Mouse (Mus musculus) liver, adult 2 months (tissue): ENCODE data around the gene Hmg20b. TPM values are rescaled to one million over a fixed set of nuclear protein-coding genes. Genes with fewer than 3 reads are reported as not detected.
A peak's percentile ranks its signal among the peaks of the same experiment; 100 is the strongest.

Experiments
- DNase-seq: peaks from one replicate; pipeline ENCODE4 v3.0.0-alpha.2; 2011; ENCODE audit warnings: low read depth, low spot score; ENCODE audit errors: extremely low read depth
- H3K27ac ChIP-seq: fragments of 200-500 bp; replicated peaks from 2 replicates; pipeline ENCODE4 v1.5.1; 2012; ENCODE audit warnings: low read depth, mild to moderate bottlenecking, control low read depth, inconsistent platforms, low read length; ENCODE audit not compliant: insufficient read depth
- H3K27me3 ChIP-seq: fragments of 200-500 bp; 2 replicates; pipeline ENCODE4 v1.6.1; 2012; ENCODE audit warnings: mild to moderate bottlenecking, moderate library complexity, low read length, inconsistent platforms; ENCODE audit not compliant: control insufficient read depth, insufficient read depth
- H3K36me3 ChIP-seq: fragments of 200-500 bp; 2 replicates; pipeline ENCODE4 v1.6.1; 2012; ENCODE audit warnings: low read length, inconsistent platforms; ENCODE audit not compliant: control insufficient read depth, insufficient read depth
- H3K4me1 ChIP-seq: fragments of 200-500 bp; 2 replicates; pipeline ENCODE4 v1.6.1; 2011; ENCODE audit warnings: low read length; ENCODE audit not compliant: control insufficient read depth, insufficient read depth
- H3K4me3 ChIP-seq: fragments of 200-500 bp; 2 replicates; pipeline ENCODE4 v1.5.1; 2011; ENCODE audit warnings: low read depth, mild to moderate bottlenecking, control low read depth, low read length, moderate library complexity; ENCODE audit not compliant: insufficient read depth
- H3K79me2 ChIP-seq: fragments of 200-500 bp; 2 replicates; pipeline ENCODE4 v1.6.1; 2012; ENCODE audit warnings: inconsistent platforms, mild to moderate bottlenecking, low read length, moderate library complexity; ENCODE audit not compliant: control insufficient read depth, insufficient read depth
- H3K9ac ChIP-seq: fragments of 200-500 bp; 2 replicates; pipeline ENCODE4 v1.6.1; 2012; ENCODE audit warnings: low read depth, mild to moderate bottlenecking, control low read depth, inconsistent platforms, low read length
- CTCF ChIP-seq: fragments of 200-500 bp; IDR thresholded peaks from 2 replicates; pipeline ENCODE4 v1.5.1; 2011; ENCODE audit warnings: low read depth, low read length, control low read depth
- POLR2A ChIP-seq: fragments of 200-500 bp; IDR thresholded peaks from 2 replicates; pipeline ENCODE4 v1.6.1; 2011; ENCODE audit warnings: low read length, control low read depth; ENCODE audit not compliant: insufficient read depth; ENCODE audit errors: extremely low read depth
- WGBS: fragments of 180-500 bp; shearing (Covaris S2); methylation state at CpG from one replicate; pipeline ENCODE4 v1.1.7; 2018; 5-methylcytosine and 5-hydroxymethylcytosine counted together
- polyA plus RNA-seq: library from polyadenylated mRNA; depleted of rRNA; stranded (reverse); fragments of >200 nt; gene quantifications from 2 replicates; pipeline ENCODE4 v1.2.3, GENCODE M21; 2012
- total RNA-seq: library from RNA; depleted of rRNA; stranded (reverse); fragments of >200 nt; gene quantifications from 2 replicates; pipeline ENCODE4 v1.2.3, GENCODE M21; 2014

Gene Hmg20b
- total and polyA plus RNA-seq, 2 experiments, result 9.9 to 54.0 TPM

DNA sequence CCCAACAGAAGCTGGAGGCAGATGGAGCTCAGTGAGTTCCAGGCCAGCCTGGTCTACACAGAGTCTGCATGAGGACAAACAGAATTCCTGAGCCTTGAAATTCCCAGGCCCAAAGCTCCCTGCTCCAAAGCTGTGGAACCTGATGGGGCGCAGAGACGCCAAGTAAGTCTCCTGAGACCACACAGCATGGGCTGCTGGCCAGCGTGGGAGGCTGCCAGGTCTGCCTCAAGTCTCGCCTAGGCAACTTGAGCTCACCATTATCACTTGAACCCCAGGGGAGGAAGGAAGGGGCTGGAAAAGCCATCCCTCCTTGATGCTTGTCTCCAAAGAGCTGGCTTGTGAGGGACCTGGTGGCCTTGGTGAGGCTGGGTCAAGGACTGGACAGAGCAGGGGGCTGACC lies 20.3 kb downstream of the Hmg20b start:
- Histone ChIP-seq H3K4me3 (no peak overlapping the region), H3K4me1 (no peaks in the 10 kb centered on the region; the same call in 1 of the 2 replicates)
- TF ChIP-seq POLR2A, result no peak
- no peak for TF ChIP-seq CTCF

DNA sequence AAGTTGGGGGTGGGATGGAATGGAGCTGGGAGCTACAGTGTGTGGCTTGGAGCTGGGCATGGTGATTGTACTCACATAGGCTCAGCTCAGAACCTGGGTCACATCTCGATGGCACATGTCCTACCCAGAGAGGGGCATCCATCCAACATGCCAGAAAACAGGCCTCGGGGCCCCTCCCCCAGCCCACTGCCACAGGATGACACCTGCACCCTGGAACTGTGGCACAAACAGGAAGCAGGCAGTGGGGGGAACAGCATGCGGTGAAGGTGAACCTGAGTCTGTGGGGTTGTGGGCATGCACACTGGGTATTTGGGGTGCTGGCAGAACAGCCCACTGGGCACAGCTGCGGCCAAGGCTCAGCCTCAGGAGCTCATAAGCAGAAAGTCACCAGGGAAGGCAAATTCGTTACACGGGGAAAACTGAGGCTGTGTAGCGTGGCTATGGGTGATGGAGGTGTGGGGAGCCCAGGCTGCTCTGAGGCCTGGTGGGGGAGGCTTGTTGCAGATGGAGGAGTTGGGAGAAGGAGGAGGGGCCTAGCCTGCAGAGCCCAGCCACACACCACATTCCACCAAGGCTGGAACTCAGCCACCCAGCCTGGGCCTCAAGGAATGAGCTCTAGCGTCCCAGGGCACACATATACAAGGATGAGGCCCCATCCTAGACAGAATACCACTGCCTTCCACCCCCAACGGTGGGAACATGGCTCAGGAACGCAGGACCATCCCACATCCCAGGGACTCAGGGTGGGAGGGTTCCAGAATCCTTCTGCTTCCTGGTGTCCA lies 20.9 kb downstream of the Hmg20b start:
- Histone ChIP-seq H3K4me1 (no peaks in the 10 kb centered on the region; the same call in 1 of the 2 replicates), H3K36me3 (peaks cover 7% of the 10 kb centered on the region), H3K9ac (peak overlapping the region; percentile 52), H3K79me2 (no peaks in the 10 kb centered on the region), H3K27me3 (no peaks in the 10 kb centered on the region), H3K27ac (peak overlapping the region; percentile 61), H3K4me3 (peak overlapping the region; percentile 40; the same call in 1 of the 2 replicates)
- no peak for DNase-seq
- 67% methylated on average over 10 of the region's 10 CpGs for WGBS
- TF ChIP-seq POLR2A (no peak), CTCF (no peak)

More for the DNA sequence above, 20.3 kb downstream of the Hmg20b start:
- peak overlapping the region; percentile 52; the same call in 1 of the 2 replicates for H3K9ac ChIP-seq
- peaks cover 7% of the 10 kb centered on the region for H3K36me3 ChIP-seq
- no peak for DNase-seq
- WGBS, result 79% methylated on average over 4 of the region's 4 CpGs
- H3K79me2 ChIP-seq, result no peaks in the 10 kb centered on the region
- no peaks in the 10 kb centered on the region for H3K27me3 ChIP-seq
- H3K27ac ChIP-seq, result peak overlapping the region; percentile 40; the same call in 1 of the 2 replicates

DNA sequence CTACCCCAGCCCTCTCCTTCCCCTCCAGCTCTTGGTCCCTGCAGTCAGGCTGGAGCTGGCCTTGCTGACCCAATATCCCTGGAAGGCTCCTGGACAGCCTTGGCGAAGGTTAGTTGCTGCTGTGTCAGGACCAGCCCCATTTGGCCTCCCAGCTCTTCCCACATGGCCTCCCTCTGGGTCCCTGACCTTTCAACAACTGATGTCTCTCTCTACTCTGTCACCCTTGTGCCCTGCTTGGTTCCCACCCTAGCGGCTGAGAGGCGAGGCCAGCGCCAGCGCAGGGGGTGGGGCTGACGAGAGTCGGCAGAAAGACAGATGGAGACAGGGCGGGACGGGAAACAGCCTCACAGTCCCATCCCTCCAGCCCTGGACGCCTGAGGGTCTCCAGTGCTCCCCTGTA lies 21.9 kb downstream of the Hmg20b start, which contains the start of gene Tbxa2r:
TSS of gene Tbxa2r (plus strand) at position 346 of the 400 bp plus-strand sequence.
- no peaks in the 10 kb centered on the region for H3K79me2 ChIP-seq
- peak within 1 kb of the TSS; percentile 52 for H3K9ac ChIP-seq
- peaks cover 7% of the 10 kb centered on the region for H3K36me3 ChIP-seq
- WGBS, result 40% methylated on average over 10 of the region's 10 CpGs
- H3K27ac ChIP-seq, result peak within 1 kb of the TSS; percentile 61
- no peaks in the 10 kb centered on the region; the same call in 1 of the 2 replicates for H3K4me1 ChIP-seq
- H3K27me3 ChIP-seq, result no peaks in the 10 kb centered on the region
- DNase-seq, result no peak
- TF ChIP-seq POLR2A (0 out of 2 replicates have a peak, but pooled peaks have one; percentile 23), CTCF (no peak)
- H3K4me3 ChIP-seq, result peak within 1 kb of the TSS; percentile 40; the same call in 1 of the 2 replicates

DNA sequence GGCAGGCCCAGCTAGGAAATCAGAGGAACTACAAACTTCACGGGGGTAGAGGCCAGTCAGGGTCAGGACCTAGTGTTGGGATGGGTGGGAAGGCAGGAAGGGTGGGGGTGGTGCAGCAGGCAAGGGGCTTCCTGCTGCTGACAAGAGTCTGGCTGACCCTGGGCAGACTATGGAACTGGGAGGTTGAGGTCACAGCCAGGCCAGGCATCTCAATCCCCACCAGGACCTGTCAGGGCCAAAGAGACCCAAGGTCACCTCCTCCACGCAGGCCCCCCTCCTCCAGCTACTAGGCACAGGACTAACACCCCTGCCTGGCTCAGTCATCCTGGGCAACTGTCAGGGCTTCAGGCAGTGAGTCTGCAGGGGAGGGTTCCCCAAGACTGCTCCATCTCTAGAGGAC lies 22.3 kb downstream of the Hmg20b start:
- no peak for TF ChIP-seq CTCF
- TF ChIP-seq POLR2A, result no peak
- Histone ChIP-seq H3K79me2 (0 out of 2 replicates have a peak, but pooled peaks cover under 1% of the 10 kb centered on the region), H3K36me3 (peaks cover 7% of the 10 kb centered on the region), H3K4me1 (no peaks in the 10 kb centered on the region; the same call in 1 of the 2 replicates), H3K9ac (0 out of 2 replicates have a peak overlapping the region, but pooled peaks have one; percentile 5), H3K27me3 (no peaks in the 10 kb centered on the region), H3K4me3 (peak overlapping the region; percentile 37; the same call in 1 of the 2 replicates), H3K27ac (peak overlapping the region; percentile 61)
- 18% methylated on average over 2 of the region's 2 CpGs for WGBS
- DNase-seq, result no peak

DNA sequence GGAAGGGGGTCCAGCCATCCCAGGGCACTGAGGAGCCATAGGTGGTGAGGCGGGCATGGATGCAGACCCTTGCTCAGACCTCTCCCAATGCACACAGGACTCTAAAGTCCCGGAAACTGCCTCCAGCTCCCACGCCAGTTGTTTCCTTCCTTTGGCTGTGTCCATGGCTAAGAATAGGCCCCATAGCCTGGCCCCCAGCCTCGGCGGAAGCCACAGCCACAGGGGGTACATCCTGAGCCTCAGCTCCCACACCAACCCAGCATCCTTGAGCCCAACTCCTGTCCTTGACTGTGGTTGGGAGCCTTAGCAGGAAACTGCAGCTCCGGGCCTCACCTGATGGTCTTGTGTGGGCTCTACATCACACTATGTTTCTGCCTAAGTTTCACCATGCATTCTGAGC lies 23.4 kb downstream of the Hmg20b start:
- H3K79me2 ChIP-seq, result peaks cover 6% of the 10 kb centered on the region; the same call in 1 of the 2 replicates
- H3K9ac ChIP-seq, result no peak overlapping the region
- H3K27me3 ChIP-seq, result no peaks in the 10 kb centered on the region
- peaks cover under 1% of the 10 kb centered on the region for H3K4me1 ChIP-seq
- WGBS, result 65% methylated on average over 6 of the region's 6 CpGs
- H3K4me3 ChIP-seq, result no peak overlapping the region
- H3K36me3 ChIP-seq, result peaks cover 7% of the 10 kb centered on the region
- no peak for DNase-seq
- peak overlapping the region; percentile 47 for H3K27ac ChIP-seq
- TF ChIP-seq POLR2A (no peak), CTCF (no peak)
